Mouse (Mus musculus) thymus, adult 2 months (tissue): ENCODE data around the gene Cyb5b.
"Not testable (repeated sequence)": the region's sequence is repeated elsewhere in the genome, so short reads cannot be mapped to it uniquely, and the experiment has no call there.

Experiments used
- CTCF ChIP-seq: fragments of 200-500 bp; IDR thresholded peaks from 2 replicates; pipeline ENCODE4 v1.5.1; 2012; ENCODE audit warnings: mild to moderate bottlenecking, control low read depth, low read length, moderate library complexity, borderline replicate concordance; ENCODE audit not compliant: control insufficient read depth, poor library complexity, insufficient read depth; ENCODE audit errors: extremely low read depth
- POLR2A ChIP-seq: fragments of 200-500 bp; IDR thresholded peaks from 2 replicates; pipeline ENCODE4 v1.6.1; 2012; ENCODE audit warnings: mild to moderate bottlenecking, low read length, control low read depth, moderate library complexity; ENCODE audit not compliant: control insufficient read depth, poor library complexity, insufficient read depth; ENCODE audit errors: extremely low read depth

DNA sequence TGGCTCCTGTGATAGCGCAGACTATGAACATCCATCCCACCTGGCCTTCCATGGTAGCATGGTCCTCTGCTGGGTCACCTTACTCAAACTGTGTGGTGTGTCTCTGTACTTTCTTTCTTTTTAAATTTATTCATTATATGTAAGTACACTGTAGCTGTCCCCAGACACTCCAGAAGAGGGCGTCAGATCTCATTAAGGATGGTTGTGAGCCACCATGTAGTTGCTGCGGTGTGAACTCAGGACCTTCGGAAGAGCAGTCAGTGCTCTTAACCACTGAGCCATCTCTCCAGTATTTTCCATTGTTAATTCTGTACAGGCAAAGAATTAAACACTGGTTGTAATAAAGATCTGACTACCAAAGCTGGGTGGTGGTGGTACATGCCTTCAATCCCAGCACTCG is 42.4 kb upstream of the Cyb5b start:
- TF ChIP-seq POLR2A, CTCF: not testable (repeated sequence)
